Mouse (Mus musculus): ENCODE data around the gene Grin3b.
A peak's percentile ranks its signal among the peaks of the same experiment; 100 is the strongest.

Gene Grin3b

GRCm38 (mm10) chr10:79988506-79989271 lies 18.2 kb downstream of the Grin3b start, which contains the start of gene Cnn2:
Gene Cnn2, plus strand, starts transcription at chr10:79988584.
- peak in 1 of 2 experiments; percentile 49 for DNase-seq (ENCODE audit: low spot score in 2 of 2)

GRCm38 (mm10) chr10:79989272-79989786 lies 18.8 kb downstream of the Grin3b start:
- DNase-seq (ENCODE audit: low spot score in 2 of 2): no peak

GRCm38 (mm10) chr10:79989870-79990269 lies 19.4 kb downstream of the Grin3b start:
- DNase-seq (ENCODE audit: low spot score in 2 of 2): no peak

GRCm38 (mm10) chr10:79991099-79991498 lies 20.6 kb downstream of the Grin3b start:
- DNase-seq (ENCODE audit: low spot score in 2 of 2): no peak

- no peak for DNase-seq (ENCODE audit: low spot score in 2 of 2)
These were observed 21.0 kb downstream of the Grin3b start for GRCm38 (mm10) chr10:79991548-79991947.

- DNase-seq (ENCODE audit: low spot score in 2 of 2): no peak
These were observed 24.0 kb downstream of the Grin3b start for GRCm38 (mm10) chr10:79994397-79995115.

- no peak for DNase-seq (ENCODE audit: low spot score in 2 of 2)
These were observed 25.1 kb downstream of the Grin3b start for GRCm38 (mm10) chr10:79995636-79996035.

- DNase-seq (ENCODE audit: low spot score in 2 of 2): peak; percentile 96 to 99
These were observed 25.9 kb downstream of the Grin3b start, which contains the start of gene Abca7 for GRCm38 (mm10) chr10:79996272-79997033. Gene Abca7, plus strand, starts transcription at chr10:79996494.

- DNase-seq (ENCODE audit: low spot score in 2 of 2): peak; percentile 65 to 67
These were observed 26.7 kb downstream of the Grin3b start for GRCm38 (mm10) chr10:79997034-79997760.

GRCm38 (mm10) chr10:79997819-79998218 lies 27.3 kb downstream of the Grin3b start:
- DNase-seq (ENCODE audit: low spot score in 2 of 2): no peak

- no peak for DNase-seq (ENCODE audit: low spot score in 2 of 2)
These were observed 31.4 kb downstream of the Grin3b start for GRCm38 (mm10) chr10:80001945-80002344.

- DNase-seq (ENCODE audit: low spot score in 2 of 2): no peak
These were observed 32.3 kb downstream of the Grin3b start for GRCm38 (mm10) chr10:80002829-80003228.

GRCm38 (mm10) chr10:80003374-80004232 lies 33.1 kb downstream of the Grin3b start:
- no peak for DNase-seq (ENCODE audit: low spot score in 2 of 2)

GRCm38 (mm10) chr10:80004233-80004705 lies 33.8 kb downstream of the Grin3b start:
- DNase-seq (ENCODE audit: low spot score in 2 of 2): no peak

GRCm38 (mm10) chr10:80011740-80012139 lies 41.2 kb downstream of the Grin3b start:
- no peak for DNase-seq (ENCODE audit: low spot score in 2 of 2)

- no peak for DNase-seq (ENCODE audit: low spot score in 2 of 2)
These were observed 43.1 kb downstream of the Grin3b start for GRCm38 (mm10) chr10:80013609-80014008.

GRCm38 (mm10) chr10:80014484-80015290 lies 44.2 kb downstream of the Grin3b start:
- DNase-seq (ENCODE audit: low spot score in 2 of 2): no peak

GRCm38 (mm10) chr10:80015583-80015982 lies 45.1 kb downstream of the Grin3b start:
- no peak for DNase-seq (ENCODE audit: low spot score in 2 of 2)

GRCm38 (mm10) chr10:80016511-80016910 lies 46.0 kb downstream of the Grin3b start, which contains the start of gene Arhgap45:
Gene Arhgap45, plus strand, starts transcription at chr10:80016653.
- DNase-seq (ENCODE audit: low spot score in 2 of 2): peak; percentile 59 to 70

Data from spleen, postnatal 14 days (tissue).